Mouse (Mus musculus): ENCODE results near the gene Pacsin3. TPM values are rescaled to one million over a fixed set of nuclear protein-coding genes. Genes with fewer than 3 reads are reported as not detected.

Pacsin3 gene
- total RNA-seq, 1 experiment from 2014 or later: not detected

- ATAC-seq (replicated peaks; ENCODE audit: low read depth, poor library complexity, severe bottlenecking): no peak
Observed at GRCm38 (mm10) chr2:91258054-91258453, 2.3 kb downstream of the Pacsin3 start.

DNA sequence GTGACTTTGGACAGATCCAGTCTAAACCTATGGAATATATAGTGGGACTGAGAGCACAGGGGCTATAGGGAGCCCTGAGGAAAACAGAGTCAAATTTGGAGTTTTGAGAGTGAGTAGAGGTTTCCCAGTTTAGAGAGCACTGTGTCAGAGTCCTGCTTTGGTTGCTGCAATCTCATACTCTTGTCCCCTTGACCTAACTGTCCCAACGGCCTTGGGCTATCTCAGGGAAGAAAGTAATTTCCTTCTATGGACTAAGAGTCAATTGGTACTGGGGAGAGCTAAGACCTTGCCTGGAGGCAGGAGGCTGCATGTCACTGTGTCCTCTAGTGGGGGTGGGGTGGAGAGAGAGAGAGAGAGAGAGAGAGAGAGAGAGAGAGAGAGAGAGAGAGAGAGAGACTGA is 3.1 kb downstream of the Pacsin3 start:
- ATAC-seq (replicated peaks; ENCODE audit: low read depth, poor library complexity, severe bottlenecking): no peak

DNA sequence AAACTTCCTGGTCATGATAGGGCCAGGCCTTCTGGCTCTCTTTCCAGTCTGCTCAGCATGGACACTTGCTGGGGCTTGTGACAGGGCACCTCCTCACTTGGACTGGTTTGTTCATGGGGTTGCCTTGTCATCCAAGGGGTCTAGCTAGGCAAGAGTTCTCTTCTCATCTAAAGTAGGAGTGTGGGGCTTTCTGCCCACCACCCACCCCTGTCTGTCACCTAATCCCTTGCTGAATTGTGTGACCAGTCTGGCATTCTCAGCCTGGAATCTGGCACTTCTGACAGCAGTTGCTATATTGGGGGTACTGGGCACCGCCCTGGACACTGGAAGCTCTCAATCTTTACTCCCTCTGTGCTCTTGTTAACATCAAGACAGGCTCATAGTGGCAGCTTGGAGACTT is 3.7 kb downstream of the Pacsin3 start:
- ATAC-seq (replicated peaks; ENCODE audit: low read depth, poor library complexity, severe bottlenecking): no peak

DNA sequence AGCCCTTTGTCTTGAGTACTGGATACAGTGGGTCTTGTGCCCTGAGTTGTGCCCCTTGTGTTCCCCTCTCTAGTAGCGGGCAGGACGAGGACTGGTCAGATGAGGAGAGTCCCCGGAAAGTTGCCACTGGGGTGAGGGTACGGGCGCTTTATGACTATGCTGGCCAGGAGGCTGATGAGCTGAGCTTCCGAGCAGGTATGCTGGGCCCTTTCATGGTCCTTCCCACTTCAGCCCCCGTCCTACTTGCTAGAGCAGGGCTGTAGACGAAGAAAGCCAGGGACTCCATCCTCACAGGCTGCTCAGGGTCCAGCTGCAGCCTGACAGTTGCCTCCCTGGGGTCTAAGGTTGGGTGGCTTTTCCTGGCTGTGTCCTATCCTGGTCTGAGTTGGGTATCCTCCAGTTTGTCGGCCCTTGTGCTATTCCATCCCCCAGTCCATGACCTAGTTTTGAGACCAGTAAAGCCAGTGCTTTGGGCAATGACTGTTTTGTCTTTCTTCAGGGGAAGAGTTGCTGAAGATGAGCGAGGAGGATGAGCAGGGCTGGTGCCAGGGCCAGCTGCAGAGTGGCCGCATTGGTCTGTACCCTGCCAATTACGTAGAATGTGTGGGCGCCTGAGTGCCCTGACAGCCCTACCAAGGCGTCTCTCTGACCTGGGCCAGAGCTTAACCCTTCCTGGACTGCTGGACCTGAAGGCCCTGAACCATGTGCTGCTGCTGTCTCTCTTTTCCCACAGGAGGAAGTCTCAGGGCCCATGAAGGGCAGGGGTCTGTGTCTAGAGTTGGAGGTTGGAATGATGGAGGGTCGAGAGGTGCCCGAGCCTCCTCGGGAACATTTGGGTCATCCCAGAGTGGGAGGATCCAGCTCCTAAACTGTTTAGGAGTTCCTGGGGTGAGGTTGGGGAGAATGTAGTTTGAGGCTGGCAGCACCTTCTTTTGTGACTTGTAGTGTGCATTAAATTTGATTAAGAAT is 8.2 kb downstream of the Pacsin3 start:
- no peak for ATAC-seq (replicated peaks; ENCODE audit: low read depth, poor library complexity, severe bottlenecking)

- ATAC-seq (replicated peaks; ENCODE audit: low read depth, poor library complexity, severe bottlenecking): peak; percentile 97
Observed at GRCm38 (mm10) chr2:91264711-91265681, 9.2 kb downstream of the Pacsin3 start, which contains the start of gene Arfgap2. TSS of gene Arfgap2 (plus strand) at chr2:91264974.

- ATAC-seq (replicated peaks; ENCODE audit: low read depth, poor library complexity, severe bottlenecking): no peak
Observed at GRCm38 (mm10) chr2:91268042-91268441, 12.3 kb downstream of the Pacsin3 start.

DNA sequence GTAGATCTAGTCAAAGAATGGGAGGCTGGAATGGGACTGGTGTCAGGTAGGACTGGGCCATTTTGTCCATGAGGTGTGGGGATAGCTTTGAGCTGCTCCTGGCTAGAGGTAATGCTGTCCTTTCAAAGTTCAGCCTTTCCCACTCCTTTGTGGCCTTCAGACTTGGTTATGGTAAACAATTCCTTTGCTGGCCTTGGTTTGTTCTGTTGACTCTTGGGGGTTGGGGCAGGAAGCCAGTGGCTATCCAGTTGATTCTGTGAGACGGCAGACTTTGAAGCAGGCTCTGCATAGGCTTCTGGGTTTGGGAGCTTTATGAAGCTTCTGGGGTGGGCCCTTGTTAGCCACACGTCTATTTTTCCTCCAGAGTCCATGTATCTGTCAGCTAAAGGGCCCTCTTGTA is 13.0 kb downstream of the Pacsin3 start:
- no peak for ATAC-seq (replicated peaks; ENCODE audit: low read depth, poor library complexity, severe bottlenecking)

- ATAC-seq (replicated peaks; ENCODE audit: low read depth, poor library complexity, severe bottlenecking): no peak
Observed at GRCm38 (mm10) chr2:91269687-91270133, 14.0 kb downstream of the Pacsin3 start.

DNA sequence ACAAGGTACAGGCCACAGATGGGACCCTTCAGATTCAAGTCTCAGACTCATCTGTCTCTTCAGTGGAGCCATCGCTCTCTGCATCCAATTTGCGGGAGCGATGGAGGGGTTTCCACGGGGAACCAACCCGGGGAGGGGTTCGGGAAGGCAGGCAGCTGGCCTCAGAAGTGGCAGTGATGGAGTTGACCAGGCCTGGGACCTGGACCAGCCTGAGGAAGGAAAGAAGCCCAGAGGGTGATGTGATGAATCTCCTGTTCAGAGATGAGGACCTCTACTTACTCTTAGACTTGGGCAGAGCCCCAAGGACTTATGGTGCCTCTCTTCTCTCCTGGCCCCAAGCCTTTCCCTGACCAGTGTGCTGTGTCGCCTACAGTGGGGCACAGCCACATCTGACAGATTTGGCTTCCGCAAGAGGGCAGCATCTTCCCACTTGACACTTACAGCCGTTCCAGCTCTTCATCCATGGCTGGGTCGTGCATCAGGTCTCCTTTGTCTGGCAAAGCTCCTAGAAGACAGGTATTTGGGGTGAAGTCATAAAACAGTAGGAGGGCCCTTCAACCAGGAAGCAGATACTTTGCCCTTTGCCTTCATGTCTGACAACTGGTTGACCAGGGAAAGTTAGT is 23.1 kb downstream of the Pacsin3 start:
- no peak for ATAC-seq (replicated peaks; ENCODE audit: low read depth, poor library complexity, severe bottlenecking)

DNA sequence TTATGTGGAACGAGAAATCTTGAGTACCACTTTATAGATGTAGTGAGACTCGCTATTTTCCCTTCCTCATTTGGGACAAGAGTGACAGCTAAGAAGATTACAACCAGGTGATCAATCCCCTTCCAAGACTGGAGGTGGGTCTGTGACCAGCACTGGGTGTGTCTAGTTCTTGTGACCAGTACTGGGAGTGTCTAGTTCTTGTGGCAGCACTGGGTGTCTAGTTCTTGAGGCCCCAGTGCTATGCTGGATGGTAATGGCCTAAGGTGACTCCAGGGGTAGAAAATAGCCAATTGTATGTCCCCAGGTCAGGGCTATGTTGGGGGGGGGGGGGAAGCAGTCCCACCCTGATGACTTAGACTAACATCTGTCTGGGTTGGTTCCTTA is 23.6 kb downstream of the Pacsin3 start:
- no peak for ATAC-seq (replicated peaks; ENCODE audit: low read depth, poor library complexity, severe bottlenecking)

DNA sequence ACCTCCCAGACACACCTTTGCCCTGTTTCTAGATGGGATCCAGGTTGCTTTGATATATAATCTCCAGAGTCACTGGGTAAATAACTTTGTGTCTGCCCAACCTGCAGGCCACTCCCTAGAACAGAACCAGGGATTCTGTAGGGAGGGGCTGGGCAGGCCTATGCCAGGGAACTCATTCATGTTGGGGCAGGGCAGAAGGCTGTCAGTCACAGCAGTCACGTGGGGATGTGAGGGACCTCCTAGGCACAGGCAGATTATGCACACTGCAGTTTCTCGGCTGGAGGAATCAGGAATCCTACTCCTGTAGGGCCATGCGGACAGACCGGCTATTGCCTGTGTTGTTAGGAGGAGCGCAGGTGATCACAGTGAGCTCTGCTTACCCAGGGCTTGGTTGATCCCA is 25.6 kb downstream of the Pacsin3 start:
- no peak for ATAC-seq (replicated peaks; ENCODE audit: low read depth, poor library complexity, severe bottlenecking)

GRCm38 (mm10) chr2:91283972-91284371 is 28.2 kb downstream of the Pacsin3 start:
- no peak for ATAC-seq (replicated peaks; ENCODE audit: low read depth, poor library complexity, severe bottlenecking)

- no peak for ATAC-seq (replicated peaks; ENCODE audit: low read depth, poor library complexity, severe bottlenecking)
Observed at GRCm38 (mm10) chr2:91284375-91285199, 28.8 kb downstream of the Pacsin3 start.

- peak; percentile 78 for ATAC-seq (replicated peaks; ENCODE audit: low read depth, poor library complexity, severe bottlenecking)
Observed at GRCm38 (mm10) chr2:91285885-91286505, 30.2 kb downstream of the Pacsin3 start.

- ATAC-seq (replicated peaks; ENCODE audit: low read depth, poor library complexity, severe bottlenecking): no peak
Observed at GRCm38 (mm10) chr2:91287563-91287962, 31.8 kb downstream of the Pacsin3 start.

DNA sequence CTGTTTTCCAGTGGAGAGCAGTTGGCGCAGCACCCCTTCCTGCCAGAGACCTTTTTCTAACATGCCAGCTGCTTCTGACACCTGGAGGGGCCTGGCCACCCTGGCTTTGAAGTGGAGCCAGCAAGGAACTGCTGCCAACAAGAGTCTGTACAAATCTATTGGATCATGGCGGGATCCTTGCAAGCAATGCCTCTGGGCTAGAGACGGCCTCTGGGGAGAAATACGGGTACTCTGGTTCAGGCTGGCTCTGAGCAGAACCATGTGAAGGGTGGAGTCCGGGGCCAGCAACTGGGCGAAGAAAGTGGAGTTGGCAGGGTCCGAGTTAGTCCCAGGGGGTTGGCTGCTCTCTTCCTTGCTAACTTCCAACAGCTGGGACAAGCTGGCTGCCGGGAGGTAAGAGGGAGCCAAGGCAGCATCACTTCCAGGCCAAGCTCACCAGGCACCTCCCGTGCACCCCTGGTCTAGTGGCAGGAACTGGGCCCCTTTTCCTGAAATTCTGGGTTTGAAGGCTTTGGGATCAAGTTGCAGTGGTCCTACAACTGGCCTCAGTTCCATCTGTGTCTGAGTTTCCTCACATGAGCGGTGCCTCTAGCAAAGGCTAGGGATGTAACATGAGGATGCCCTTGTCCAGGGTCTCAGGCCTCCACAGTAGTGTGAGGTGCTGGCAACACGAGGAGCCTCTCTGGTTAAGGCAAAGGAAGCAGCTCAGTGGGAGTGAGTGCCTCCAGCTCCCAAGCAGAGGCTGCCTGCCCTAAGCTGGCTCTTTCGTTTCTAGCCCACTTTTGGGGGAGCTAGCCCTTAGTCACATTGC is 35.6 kb downstream of the Pacsin3 start:
- ATAC-seq (replicated peaks; ENCODE audit: low read depth, poor library complexity, severe bottlenecking): no peak

DNA sequence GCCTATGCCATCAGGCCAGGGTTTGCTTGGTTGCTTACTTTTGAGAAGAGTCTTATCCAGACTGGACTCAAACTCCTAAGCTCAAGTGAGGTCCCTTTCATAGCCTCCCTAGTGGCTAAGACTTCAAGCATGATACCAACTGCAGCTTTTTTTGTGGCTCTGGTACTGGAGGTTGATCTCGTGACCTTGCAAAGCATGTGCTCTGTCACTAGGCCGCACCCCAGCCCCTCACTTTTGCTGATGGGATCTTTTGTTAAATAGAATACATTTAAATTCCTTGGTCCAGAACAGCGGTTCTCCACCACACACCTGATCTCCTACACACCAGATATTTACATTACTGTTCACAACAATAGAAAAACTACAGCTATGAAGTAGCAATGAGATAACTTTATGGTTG is 38.5 kb downstream of the Pacsin3 start:
- ATAC-seq (replicated peaks; ENCODE audit: low read depth, poor library complexity, severe bottlenecking): no peak

GRCm38 (mm10) chr2:91295895-91296294 is 40.1 kb downstream of the Pacsin3 start:
- no peak for ATAC-seq (replicated peaks; ENCODE audit: low read depth, poor library complexity, severe bottlenecking)
